Mouse (Mus musculus) embryonic stem cell, embryonic (primary cell): ENCODE data around the gene Rcan2.

Experiments
- CTCF ChIA-PET, 4 experiments: fragments of 300-600 bp in 2 of 4; fragments of 350-600 bp in 2 of 4; sonication (Branson Sonifier 250); formaldehyde crosslinking; loops; one replicate each; lab custom pipeline; 2022; ENCODE audit warnings: inconsistent platforms in 2 of 4; lab: Charles Lee
- POLR2A ChIA-PET, 4 experiments: fragments of 300-600 bp in 2 of 4; fragments of 350-600 bp in 2 of 4; sonication (Branson Sonifier 250); formaldehyde crosslinking; loops; one replicate each; lab custom pipeline; 2022; ENCODE audit warnings: antibody characterized with exemption in 4 of 4, inconsistent platforms in 1 of 4; lab: Charles Lee

Rcan2 gene

GRCm38 (mm10) chr17:43801077-43801476 lies at the start of gene Rcan2:
Gene Rcan2 (plus strand): TSS chr17:43801351.
- CTCF ChIA-PET, result interaction anchor here in 3 of 4 experiments (0.6 to 1.8 kb wide), 14 partner anchors 15 to 181 kb away, joined by 3 to 11 read pairs (median 4); partner anchors contain the start of genes Cyp39a1 (in 1 of the 3) and Slc25a27 (in 1 of the 3)
- POLR2A ChIA-PET, result interaction anchor here in 2 of 4 experiments (1.0 to 2.7 kb wide), 5 partner anchors 16 to 89 kb away, joined by 3 to 12 read pairs (median 4); no protein-coding TSS in a partner anchor

- ChIA-PET CTCF (interaction anchor here in 3 of 4 experiments (0.6 to 1.5 kb wide), 3 partner anchors 52 to 401 kb away, joined by 3 to 4 read pairs (median 3); no protein-coding TSS in a partner anchor), POLR2A (no interaction called here)
These were observed 48.3 kb upstream of the Rcan2 start for GRCm38 (mm10) chr17:43752811-43753210.

DNA sequence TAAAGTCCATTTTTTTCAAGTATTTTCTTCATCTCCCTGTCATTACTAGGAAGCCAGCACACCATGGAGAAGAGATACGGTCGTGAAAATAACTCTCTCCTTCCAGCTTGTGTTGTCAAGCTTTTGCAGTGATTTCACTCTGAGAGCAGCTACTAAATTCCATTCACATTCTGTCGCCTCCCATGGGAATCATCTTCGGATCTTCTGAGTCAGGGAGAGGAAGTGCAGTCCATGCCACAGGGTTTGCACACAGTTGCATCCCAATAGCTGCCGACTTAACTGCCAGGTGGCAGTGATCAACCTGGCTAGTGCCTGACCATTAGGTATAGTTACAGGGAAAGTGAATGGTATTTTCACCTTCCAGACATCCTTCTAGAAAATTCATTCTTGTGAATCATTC lies 46.5 kb upstream of the Rcan2 start:
- ChIA-PET CTCF (interaction anchor here in 1 of 4 experiments (1.5 kb wide), 1 partner anchor 115 kb away, joined by 5 read pairs; no protein-coding TSS in a partner anchor), POLR2A (no interaction called here)

- POLR2A ChIA-PET, result interaction anchor here in 1 of 4 experiments (0.6 kb wide), 1 partner anchor 48 kb away, joined by 3 read pairs; no protein-coding TSS in a partner anchor
- CTCF ChIA-PET, result interaction anchor here (0.8 to 2.4 kb wide), 7 partner anchors 18 to 1383 kb away, joined by 3 to 6 read pairs (median 4); no protein-coding TSS in a partner anchor
These were observed 42.4 kb upstream of the Rcan2 start for GRCm38 (mm10) chr17:43758607-43759259.

DNA sequence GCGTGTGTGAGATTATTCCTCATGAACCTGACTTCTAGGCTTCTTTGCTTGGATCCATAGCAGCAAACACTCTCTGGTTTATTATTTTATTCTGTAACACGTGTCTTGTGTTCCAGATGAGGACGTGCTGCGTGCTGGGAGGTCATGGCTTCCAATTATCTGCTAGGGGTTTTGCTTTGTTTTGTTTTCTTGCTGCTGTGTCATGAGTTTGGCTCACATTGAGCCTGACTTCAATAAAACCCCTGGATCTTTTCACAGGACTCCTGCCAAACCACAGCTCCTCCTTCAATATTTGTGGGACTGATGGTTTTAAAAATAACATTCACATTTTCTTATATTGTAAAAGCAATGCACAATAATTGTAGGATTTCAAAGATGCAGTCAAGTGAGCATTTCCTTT lies 16.6 kb upstream of the Rcan2 start:
- ChIA-PET POLR2A (no interaction called here), CTCF (no interaction called here)

DNA sequence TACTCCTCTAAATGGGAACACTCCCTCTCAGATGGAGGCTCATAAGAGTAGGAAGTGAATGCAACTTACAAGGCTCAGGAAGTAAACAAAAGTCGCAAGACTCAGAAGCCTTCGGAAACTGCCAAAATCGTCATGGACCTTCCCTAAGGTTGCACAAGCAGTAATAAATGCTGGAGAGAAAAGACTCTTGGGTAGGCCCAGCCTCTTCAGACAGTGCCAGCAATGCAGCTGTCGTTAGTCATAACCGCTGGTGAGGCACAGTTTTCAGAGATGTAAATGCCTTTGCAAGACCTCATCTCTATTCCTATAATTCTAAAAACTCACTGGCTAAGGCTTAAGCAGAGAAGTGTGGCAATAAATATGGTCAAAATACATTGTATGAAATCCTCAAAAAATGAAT lies 12.9 kb upstream of the Rcan2 start:
- ChIA-PET CTCF (no interaction called here), POLR2A (no interaction called here)

- CTCF ChIA-PET, result no interaction called here
- POLR2A ChIA-PET, result no interaction called here
These were observed 11.8 kb upstream of the Rcan2 start for GRCm38 (mm10) chr17:43789376-43789775.

DNA sequence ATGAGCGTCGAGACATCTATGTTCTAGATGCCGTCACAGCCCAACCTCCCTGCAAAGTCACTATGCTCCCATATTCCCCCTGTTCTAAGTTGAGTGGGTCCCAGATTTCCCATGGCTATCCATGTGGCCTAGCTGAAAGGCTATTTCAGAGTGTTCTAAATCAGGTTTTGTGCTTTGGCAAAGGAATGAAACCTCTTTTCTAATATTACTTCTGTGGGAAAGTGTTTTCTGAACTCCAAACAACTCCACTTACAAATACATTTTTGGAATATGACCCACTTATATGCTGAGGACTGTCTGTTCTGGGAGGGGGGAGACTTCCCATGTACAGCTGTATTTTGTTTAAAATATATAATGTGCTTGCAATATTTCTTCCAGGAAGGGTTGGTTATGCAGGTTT lies 9.4 kb upstream of the Rcan2 start:
- ChIA-PET CTCF (no interaction called here), POLR2A (interaction anchor here in 1 of 4 experiments (0.6 to 1.3 kb wide), 2 partner anchors 38 to 105 kb away, joined by 3 to 4 read pairs; no protein-coding TSS in a partner anchor)

GRCm38 (mm10) chr17:43794731-43795280 lies 6.3 kb upstream of the Rcan2 start:
- CTCF ChIA-PET, result no interaction called here
- POLR2A ChIA-PET, result no interaction called here

- ChIA-PET POLR2A (interaction anchor here in 2 of 4 experiments (0.6 to 2.7 kb wide), 7 partner anchors 15 to 180 kb away, joined by 3 to 12 read pairs (median 4); no protein-coding TSS in a partner anchor), CTCF (interaction anchor here in 3 of 4 experiments (0.5 to 1.8 kb wide), 13 partner anchors 14 to 181 kb away, joined by 3 to 11 read pairs (median 4); no protein-coding TSS in a partner anchor)
These were observed 633 bp downstream of the Rcan2 start for GRCm38 (mm10) chr17:43801595-43802373.

DNA sequence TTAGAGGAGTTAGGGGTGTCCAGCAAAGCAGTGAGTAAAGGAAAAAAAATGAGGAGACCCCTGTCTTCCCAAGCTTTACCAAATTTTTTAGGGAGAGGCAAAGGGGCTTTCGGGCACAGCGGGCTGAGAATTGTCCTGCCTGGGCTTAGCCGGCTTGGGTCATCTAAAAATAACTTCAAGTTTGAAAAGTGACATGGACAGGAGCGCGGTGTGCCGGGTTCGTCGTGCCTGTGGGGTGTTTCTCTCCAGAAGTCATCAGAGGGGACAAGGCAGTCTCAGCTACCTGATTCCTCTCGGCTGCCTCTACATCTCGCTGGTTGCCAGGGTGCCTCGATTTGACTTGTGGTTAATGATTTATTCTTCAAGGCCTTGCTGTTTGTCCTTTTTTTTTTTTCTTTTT lies 1.3 kb downstream of the Rcan2 start:
- POLR2A ChIA-PET, result interaction anchor here in 2 of 4 experiments (1.5 to 2.7 kb wide), 2 partner anchors 14 kb away, joined by 3 to 12 read pairs; no protein-coding TSS in a partner anchor
- CTCF ChIA-PET, result interaction anchor here in 2 of 4 experiments (1.3 to 1.7 kb wide), 3 partner anchors 13 to 67 kb away, joined by 3 to 6 read pairs (median 5); no protein-coding TSS in a partner anchor

- CTCF ChIA-PET, result interaction anchor here in 1 of 4 experiments (1.0 kb wide), 1 partner anchor 14 kb away, joined by 4 read pairs; no protein-coding TSS in a partner anchor
- POLR2A ChIA-PET, result interaction anchor here in 1 of 4 experiments (1.4 to 1.5 kb wide), 2 partner anchors 13 to 15 kb away, joined by 3 read pairs; no protein-coding TSS in a partner anchor
These were observed 2.0 kb downstream of the Rcan2 start for GRCm38 (mm10) chr17:43803111-43803510.

- POLR2A ChIA-PET, result interaction anchor here in 1 of 4 experiments (1.4 to 1.5 kb wide), 2 partner anchors 13 to 14 kb away, joined by 3 read pairs; no protein-coding TSS in a partner anchor
- CTCF ChIA-PET, result interaction anchor here in 1 of 4 experiments (1.0 kb wide), 1 partner anchor 13 kb away, joined by 4 read pairs; no protein-coding TSS in a partner anchor
These were observed 2.6 kb downstream of the Rcan2 start for GRCm38 (mm10) chr17:43803764-43804163.

DNA sequence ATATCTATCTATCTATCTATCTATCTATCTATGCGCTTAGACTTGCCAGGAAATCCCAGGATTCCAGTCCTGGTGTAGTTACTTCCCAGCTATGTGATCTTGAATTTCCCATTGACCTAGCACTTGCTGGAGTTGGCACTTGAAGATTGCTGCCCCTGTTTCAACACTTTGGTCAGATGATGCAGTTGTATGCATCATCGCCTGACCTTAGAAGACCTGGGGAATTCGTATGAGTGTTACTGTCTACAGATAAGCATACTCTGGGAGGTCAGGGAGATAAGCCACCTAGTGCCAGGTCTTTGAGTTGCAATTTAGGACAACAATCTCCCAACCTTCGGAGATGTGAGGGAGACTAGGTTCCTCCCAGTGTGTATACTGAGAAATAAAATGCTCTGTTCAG lies 5.7 kb downstream of the Rcan2 start:
- CTCF ChIA-PET, result interaction anchor here in 3 of 4 experiments (0.6 to 0.8 kb wide), 4 partner anchors 101 to 411 kb away, joined by 3 to 7 read pairs (median 4); no protein-coding TSS in a partner anchor
- POLR2A ChIA-PET, result interaction anchor here in 1 of 4 experiments (1.0 kb wide), 1 partner anchor 15 kb away, joined by 5 read pairs; no protein-coding TSS in a partner anchor

GRCm38 (mm10) chr17:43811453-43811852 lies 10.3 kb downstream of the Rcan2 start:
- ChIA-PET POLR2A (no interaction called here), CTCF (no interaction called here)

GRCm38 (mm10) chr17:43815376-43815775 lies 14.2 kb downstream of the Rcan2 start:
- ChIA-PET POLR2A (interaction anchor here in 2 of 4 experiments (0.7 to 2.3 kb wide), 2 partner anchors 10 to 118 kb away, joined by 4 to 6 read pairs; no protein-coding TSS in a partner anchor), CTCF (interaction anchor here in 1 of 4 experiments (1.1 to 1.4 kb wide), 3 partner anchors 10 to 54 kb away, joined by 3 read pairs; partner anchors contain the start of gene Rcan2)

- CTCF ChIA-PET, result interaction anchor here (0.5 to 2.2 kb wide), 13 partner anchors 13 to 1337 kb away, joined by 3 to 13 read pairs (median 4); no protein-coding TSS in a partner anchor
- POLR2A ChIA-PET, result interaction anchor here in 3 of 4 experiments (0.5 to 2.3 kb wide), 20 partner anchors 9 to 1756 kb away, joined by 3 to 26 read pairs (median 6); partner anchors contain the start of genes Cyp39a1 (in 1 of the 3), Rcan2 (in 1 of the 3) and Slc25a27 (in 1 of the 3)
These were observed 15.3 kb downstream of the Rcan2 start for GRCm38 (mm10) chr17:43816480-43816879.
